Mouse (Mus musculus) left cerebral cortex, postnatal 36 days (tissue): ENCODE measurements around the gene Ptpn12. TPM values are rescaled to one million over a fixed set of nuclear protein-coding genes. Genes with fewer than 3 reads are reported as not detected.

Source experiments
- total RNA-seq, 2 experiments: library from RNA; stranded (reverse); gene quantifications; 2 replicates each; pipeline ENCODE4 v1.2.3; 2021

Ptpn12 gene
- total RNA-seq, 2 experiments from 2014 or later = 26.9 to 34.7 TPM

Other genes starting within 250 kb of the Ptpn12 start
- gene Phtf2, start 173.8 kb downstream of the Ptpn12 start, total RNA-seq = 10 to 100 TPM; 14.4 to 17.2 TPM
- gene Tmem60, start 173.7 kb downstream of the Ptpn12 start, total RNA-seq = 10 to 100 TPM; 21.5 to 24.8 TPM
- gene Rsbn1l, start 99.5 kb downstream of the Ptpn12 start, total RNA-seq = 10 to 100 TPM; 13.3 to 18.7 TPM
- gene Gsap, start 130.3 kb upstream of the Ptpn12 start, total RNA-seq = 1 to 10 TPM; 3.5 to 5.5 TPM